Mouse (Mus musculus) liver, adult 2 months (tissue): ENCODE data around the gene Camkv. TPM values are rescaled to one million over a fixed set of nuclear protein-coding genes. Genes with fewer than 3 reads are reported as not detected.
A peak's percentile ranks its signal among the peaks of the same experiment; 100 is the strongest.

Source experiments
- DNase-seq: peaks from one replicate; pipeline ENCODE4 v3.0.0-alpha.2; 2011; ENCODE audit warnings: low read depth, low spot score; ENCODE audit errors: extremely low read depth
- H3K27ac ChIP-seq: fragments of 200-500 bp; replicated peaks from 2 replicates; pipeline ENCODE4 v1.5.1; 2012; ENCODE audit warnings: low read depth, mild to moderate bottlenecking, control low read depth, inconsistent platforms, low read length; ENCODE audit not compliant: insufficient read depth
- H3K27me3 ChIP-seq: fragments of 200-500 bp; 2 replicates; pipeline ENCODE4 v1.6.1; 2012; ENCODE audit warnings: mild to moderate bottlenecking, moderate library complexity, low read length, inconsistent platforms; ENCODE audit not compliant: control insufficient read depth, insufficient read depth
- H3K36me3 ChIP-seq: fragments of 200-500 bp; 2 replicates; pipeline ENCODE4 v1.6.1; 2012; ENCODE audit warnings: low read length, inconsistent platforms; ENCODE audit not compliant: control insufficient read depth, insufficient read depth
- H3K4me1 ChIP-seq: fragments of 200-500 bp; 2 replicates; pipeline ENCODE4 v1.6.1; 2011; ENCODE audit warnings: low read length; ENCODE audit not compliant: control insufficient read depth, insufficient read depth
- H3K4me3 ChIP-seq: fragments of 200-500 bp; 2 replicates; pipeline ENCODE4 v1.5.1; 2011; ENCODE audit warnings: low read depth, mild to moderate bottlenecking, control low read depth, low read length, moderate library complexity; ENCODE audit not compliant: insufficient read depth
- H3K79me2 ChIP-seq: fragments of 200-500 bp; 2 replicates; pipeline ENCODE4 v1.6.1; 2012; ENCODE audit warnings: inconsistent platforms, mild to moderate bottlenecking, low read length, moderate library complexity; ENCODE audit not compliant: control insufficient read depth, insufficient read depth
- H3K9ac ChIP-seq: fragments of 200-500 bp; 2 replicates; pipeline ENCODE4 v1.6.1; 2012; ENCODE audit warnings: low read depth, mild to moderate bottlenecking, control low read depth, inconsistent platforms, low read length
- CTCF ChIP-seq: fragments of 200-500 bp; IDR thresholded peaks from 2 replicates; pipeline ENCODE4 v1.5.1; 2011; ENCODE audit warnings: low read depth, low read length, control low read depth
- POLR2A ChIP-seq: fragments of 200-500 bp; IDR thresholded peaks from 2 replicates; pipeline ENCODE4 v1.6.1; 2011; ENCODE audit warnings: low read length, control low read depth; ENCODE audit not compliant: insufficient read depth; ENCODE audit errors: extremely low read depth
- WGBS: fragments of 180-500 bp; shearing (Covaris S2); methylation state at CpG from one replicate; pipeline ENCODE4 v1.1.7; 2018; 5-methylcytosine and 5-hydroxymethylcytosine counted together
- polyA plus RNA-seq: library from polyadenylated mRNA; depleted of rRNA; stranded (reverse); fragments of >200 nt; gene quantifications from 2 replicates; pipeline ENCODE4 v1.2.3, GENCODE M21; 2012
- total RNA-seq: library from RNA; depleted of rRNA; stranded (reverse); fragments of >200 nt; gene quantifications from 2 replicates; pipeline ENCODE4 v1.2.3, GENCODE M21; 2014

Camkv gene
- total and polyA plus RNA-seq, 2 experiments = not detected

DNA sequence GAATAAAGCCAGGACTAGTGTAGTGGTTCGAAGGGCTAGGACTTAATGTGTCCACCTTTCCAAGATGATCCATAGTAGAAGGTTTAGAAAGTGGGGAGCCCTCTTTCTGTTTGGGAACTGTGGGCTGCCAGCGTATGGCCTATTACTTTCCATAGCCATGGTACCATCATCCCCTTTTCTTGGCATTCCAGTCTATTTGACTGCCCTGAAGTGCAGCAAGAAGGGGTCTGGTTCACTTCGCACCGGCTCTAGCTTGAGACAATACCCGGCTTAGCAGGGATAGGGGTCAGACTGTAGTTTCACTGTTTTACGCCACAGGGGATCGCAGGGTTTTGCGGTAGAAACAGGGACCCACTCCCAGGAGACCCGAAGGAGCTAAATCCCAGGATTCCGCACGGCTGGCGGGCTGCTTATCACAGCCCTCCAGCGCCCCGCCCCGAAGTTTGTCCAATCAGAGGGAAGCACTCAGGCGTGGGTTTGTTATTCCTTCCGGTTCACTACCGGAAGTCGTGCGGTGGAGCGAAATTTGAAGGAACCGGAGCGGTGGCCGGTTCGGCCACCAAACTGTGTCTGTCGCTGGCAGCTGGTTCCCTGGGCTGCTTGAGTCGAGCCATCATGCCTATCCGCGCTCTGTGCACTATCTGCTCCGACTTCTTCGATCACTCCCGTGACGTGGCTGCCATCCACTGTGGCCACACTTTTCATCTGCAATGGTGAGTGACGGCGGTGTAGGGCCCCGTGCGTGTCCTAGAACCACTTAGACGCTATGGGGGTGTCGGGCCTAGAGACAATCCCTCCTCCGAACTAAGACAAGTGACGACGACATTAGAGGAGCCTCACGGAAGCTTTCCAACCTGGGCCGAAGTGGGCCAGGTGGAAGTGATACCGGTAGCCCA lies 15.2 kb downstream of the Camkv start:
- Histone ChIP-seq H3K9ac (peak overlapping the region; percentile 91), H3K27me3 (no peaks in the 10 kb centered on the region), H3K36me3 (no peaks in the 10 kb centered on the region), H3K27ac (peak overlapping the region; percentile 89), H3K4me3 (peak overlapping the region; percentile 81), H3K4me1 (no peaks in the 10 kb centered on the region), H3K79me2 (no peaks in the 10 kb centered on the region)
- 8% methylated on average over 45 of the region's 45 CpGs for WGBS
- DNase-seq = peak; percentile 69
- TF ChIP-seq POLR2A = peak; percentile 51; the same call in 1 of the 2 replicates
- TF ChIP-seq CTCF = no peak

DNA sequence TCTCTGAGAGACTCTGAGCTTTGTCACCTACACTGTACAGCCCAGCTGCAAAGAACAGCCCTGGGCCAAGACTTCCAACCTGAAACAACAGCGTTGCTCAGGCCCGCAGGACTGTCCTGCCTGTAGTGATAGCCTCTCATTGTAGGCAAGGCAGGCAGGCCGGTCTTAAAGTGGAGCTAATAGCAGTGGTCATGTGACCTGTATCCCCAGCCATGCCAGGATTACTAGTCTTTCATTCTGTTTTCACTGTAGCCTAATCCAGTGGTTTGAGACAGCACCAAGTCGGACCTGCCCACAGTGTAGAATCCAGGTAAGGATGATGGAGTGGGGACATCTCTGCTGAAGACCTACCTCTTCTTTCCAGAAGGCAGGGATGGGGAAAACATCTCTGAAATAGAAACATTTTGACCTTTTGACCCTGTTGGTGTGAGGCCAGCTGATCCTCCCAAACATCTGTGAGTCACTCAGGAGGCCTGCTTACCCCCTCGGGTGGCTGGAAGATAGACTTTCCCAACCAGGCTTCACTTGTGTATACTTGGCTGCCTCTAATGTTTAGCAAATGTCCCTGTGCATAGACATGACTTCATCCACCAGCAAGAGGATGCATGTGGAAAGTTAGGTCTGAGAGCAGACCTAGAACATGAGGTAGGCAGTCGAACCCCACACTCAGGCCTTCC lies 20.3 kb downstream of the Camkv start:
- H3K4me3 ChIP-seq = no peak overlapping the region
- H3K4me1 ChIP-seq = no peaks in the 10 kb centered on the region
- no peak for TF ChIP-seq CTCF
- TF ChIP-seq POLR2A = no peak
- no peaks in the 10 kb centered on the region for H3K36me3 ChIP-seq
- H3K9ac ChIP-seq = no peak overlapping the region
- no peaks in the 10 kb centered on the region for H3K27me3 ChIP-seq
- no peak overlapping the region for H3K27ac ChIP-seq
- no peaks in the 10 kb centered on the region for H3K79me2 ChIP-seq
- no peak for DNase-seq
- 82% methylated on average over 6 of the region's 6 CpGs for WGBS

DNA sequence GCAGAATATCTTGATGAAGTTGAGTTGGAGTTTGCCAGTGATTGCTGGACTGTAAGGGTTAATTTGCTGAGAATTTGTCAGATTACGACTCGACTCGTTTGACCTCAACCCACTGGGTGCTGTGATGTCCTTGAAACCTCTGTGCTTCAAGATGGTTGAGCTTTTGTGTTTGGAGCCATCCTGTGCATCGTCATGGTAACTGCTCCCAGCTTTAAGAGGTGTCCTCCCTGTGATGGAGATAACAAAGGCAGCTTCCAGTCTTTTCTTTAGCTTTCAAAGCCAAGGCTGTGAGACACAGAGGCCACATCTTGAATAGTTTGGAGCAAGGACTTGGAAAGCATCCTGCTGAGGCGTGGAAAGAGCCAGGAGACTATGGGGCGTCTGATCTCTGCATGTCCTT lies 21.7 kb downstream of the Camkv start:
- no peaks in the 10 kb centered on the region for H3K79me2 ChIP-seq
- no peak for TF ChIP-seq POLR2A
- no peak for TF ChIP-seq CTCF
- no peaks in the 10 kb centered on the region for H3K27me3 ChIP-seq
- DNase-seq = no peak
- H3K9ac ChIP-seq = no peak overlapping the region
- no peak overlapping the region for H3K4me3 ChIP-seq
- no peaks in the 10 kb centered on the region for H3K36me3 ChIP-seq
- H3K4me1 ChIP-seq = no peaks in the 10 kb centered on the region
- H3K27ac ChIP-seq = no peak overlapping the region
- 65% methylated on average over 6 of the region's 6 CpGs for WGBS

DNA sequence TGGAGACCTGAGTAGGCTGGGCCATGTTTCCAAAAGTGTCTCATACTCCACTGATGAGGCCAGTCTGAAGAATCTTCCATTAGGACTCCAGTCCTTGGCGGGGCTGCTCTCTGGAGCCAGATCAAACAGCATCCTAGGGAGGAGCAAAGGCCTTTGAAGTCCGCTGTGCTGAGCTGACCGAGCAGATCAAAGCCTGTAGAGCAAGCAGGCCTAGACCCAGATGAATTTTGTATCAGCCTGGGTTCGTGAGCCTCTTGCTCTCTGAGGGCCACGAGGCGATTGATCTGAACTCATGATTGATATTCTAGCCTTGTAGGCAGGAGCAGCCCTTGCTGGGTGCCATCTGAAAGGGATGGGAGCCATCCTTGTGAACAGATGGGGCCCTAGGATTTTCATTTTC lies 24.4 kb downstream of the Camkv start:
- no peak for DNase-seq
- TF ChIP-seq CTCF = no peak
- no peak for TF ChIP-seq POLR2A
- no peaks in the 10 kb centered on the region for H3K27me3 ChIP-seq
- no peak overlapping the region for H3K9ac ChIP-seq
- no peaks in the 10 kb centered on the region for H3K4me1 ChIP-seq
- H3K27ac ChIP-seq = no peak overlapping the region
- 78% methylated on average over 6 of the region's 6 CpGs for WGBS
- H3K79me2 ChIP-seq = no peaks in the 10 kb centered on the region
- H3K36me3 ChIP-seq = no peaks in the 10 kb centered on the region
- H3K4me3 ChIP-seq = no peak overlapping the region

DNA sequence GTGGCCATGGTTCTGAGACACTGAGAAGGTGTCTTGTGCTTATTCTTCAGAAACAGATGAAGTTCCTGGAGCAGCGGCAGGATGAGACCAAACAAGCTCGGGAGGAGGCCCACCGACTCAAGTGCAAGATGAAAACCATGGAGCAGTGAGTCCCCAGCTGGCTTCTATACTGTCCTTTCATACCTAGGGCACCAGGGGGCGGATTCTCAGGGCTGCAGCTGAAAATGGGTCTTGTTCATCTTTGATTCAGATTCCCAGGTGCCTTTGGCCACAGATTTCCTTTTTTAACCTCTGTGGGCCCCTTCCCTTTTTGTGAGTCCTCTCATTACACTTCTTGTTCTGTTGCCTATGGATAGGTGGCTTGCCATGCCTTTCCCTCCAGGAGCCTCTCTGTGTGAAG lies 25.5 kb downstream of the Camkv start:
- TF ChIP-seq CTCF (no peak), POLR2A (no peak)
- H3K4me1 ChIP-seq = no peaks in the 10 kb centered on the region
- H3K27me3 ChIP-seq = no peaks in the 10 kb centered on the region
- H3K27ac ChIP-seq = no peak overlapping the region
- H3K36me3 ChIP-seq = no peaks in the 10 kb centered on the region
- no peak overlapping the region for H3K9ac ChIP-seq
- H3K79me2 ChIP-seq = no peaks in the 10 kb centered on the region
- 86% methylated on average over 4 of the region's 4 CpGs for WGBS
- DNase-seq = no peak
- H3K4me3 ChIP-seq = no peak overlapping the region
